Mouse (Mus musculus): ENCODE measurements at regions not wholly inside any gene's neighbourhood (a gene's known extent, or its start where the extent isn't known, plus 50 kb on each side); places are given as distances from the start of the nearest gene placed in this dataset.

DNA sequence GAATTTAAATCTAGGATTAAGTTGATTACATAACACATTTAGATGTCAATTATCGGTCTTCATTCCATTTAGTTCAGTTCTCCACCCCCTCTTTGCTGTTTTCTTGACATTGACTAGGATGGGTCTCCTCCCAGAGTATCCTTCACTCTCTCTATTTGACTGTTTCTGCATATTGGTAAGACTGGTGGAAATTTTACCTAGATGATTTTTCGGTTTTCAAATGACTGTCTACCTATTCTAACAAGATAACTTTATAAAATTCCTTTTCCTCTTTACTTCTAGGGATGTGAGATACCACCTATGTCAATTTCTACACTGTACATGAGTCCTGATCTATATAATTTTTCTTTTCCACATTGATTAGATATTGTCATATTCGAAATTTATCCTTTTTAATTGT lies 142.4 kb upstream of the Ccdc54 start:
- Histone ChIP-seq H3K27me3 (replicated peaks; ENCODE audit: control insufficient read depth, insufficient read depth, low read length) (no peaks in the 10 kb centered on the region), H3K4me3 (ENCODE audit: low read depth, low read length) (no peak overlapping the region)
- WGBS: 92% methylated on average over 3 of the region's 3 CpGs

GRCm38 (mm10) chr16:50732082-50733006 lies 141.4 kb upstream of the Ccdc54 start:
- H3K36me3 ChIP-seq (ENCODE audit: control insufficient read depth, insufficient read depth, low read length): no peaks in the 10 kb centered on the region
- no peaks in the 10 kb centered on the region for H3K4me1 ChIP-seq (ENCODE audit: control insufficient read depth, insufficient read depth, low read length)
- no peaks in the 10 kb centered on the region for H3K9me3 ChIP-seq (ENCODE audit: control insufficient read depth, low read length)
- H3K4me2 ChIP-seq (ENCODE audit: low read depth, low read length): peak overlapping the region; percentile 90
- H3K27ac ChIP-seq (replicated peaks; ENCODE audit: low read depth, low read length): 0 out of 2 replicates have a peak overlapping the region, but pooled peaks have one; percentile 52
- peak overlapping the region; percentile 82 for H3K4me3 ChIP-seq (ENCODE audit: low read depth, low read length)
- WGBS: under 1% methylated on average over 58 of the region's 58 CpGs
- ATAC-seq (ENCODE audit: low read depth) (peak; percentile 94), DNase-seq (ENCODE audit: low spot score) (peak; percentile 97)
- H3K9ac ChIP-seq (ENCODE audit: low read depth, low read length): peak overlapping the region; percentile 71
- no peaks in the 10 kb centered on the region for H3K27me3 ChIP-seq (replicated peaks; ENCODE audit: control insufficient read depth, insufficient read depth, low read length)

More for the DNA sequence above, 142.4 kb upstream of the Ccdc54 start:
- Histone ChIP-seq H3K36me3 (ENCODE audit: control insufficient read depth, insufficient read depth, low read length) (no peaks in the 10 kb centered on the region), H3K4me1 (ENCODE audit: control insufficient read depth, insufficient read depth, low read length) (no peaks in the 10 kb centered on the region), H3K4me2 (ENCODE audit: low read depth, low read length) (no peak overlapping the region), H3K27ac (replicated peaks; ENCODE audit: low read depth, low read length) (no peak overlapping the region), H3K9ac (ENCODE audit: low read depth, low read length) (no peak overlapping the region), H3K9me3 (ENCODE audit: control insufficient read depth, low read length) (no peaks in the 10 kb centered on the region)
- no peak for ATAC-seq (ENCODE audit: low read depth)
- no peak for DNase-seq (ENCODE audit: low spot score)

DNA sequence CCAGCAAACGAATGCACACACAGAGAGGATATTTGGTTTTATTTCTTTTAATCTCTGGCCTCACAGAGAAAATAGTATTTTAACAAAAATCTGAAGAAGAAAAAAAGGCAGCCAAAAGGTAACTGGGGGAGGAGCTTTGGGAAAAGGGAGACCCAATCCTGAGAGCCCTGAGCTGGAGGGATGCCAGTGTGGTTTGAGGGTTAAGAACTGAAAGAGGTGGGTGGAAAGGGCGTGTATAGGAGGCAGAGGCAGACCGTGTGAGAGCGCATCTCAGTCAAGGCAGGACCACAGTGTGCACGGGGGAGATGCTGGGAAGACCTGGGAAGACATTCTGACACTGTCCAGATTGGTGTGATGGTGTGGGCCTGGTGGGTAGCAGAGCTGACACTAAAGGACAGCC lies 138.4 kb upstream of the Ccdc54 start:
- WGBS: 52% methylated on average over 5 of the region's 5 CpGs
- no peaks in the 10 kb centered on the region for H3K36me3 ChIP-seq (ENCODE audit: control insufficient read depth, insufficient read depth, low read length)
- H3K4me2 ChIP-seq (ENCODE audit: low read depth, low read length): no peak overlapping the region
- H3K4me3 ChIP-seq (ENCODE audit: low read depth, low read length): no peak overlapping the region
- peak; percentile 10 for DNase-seq (ENCODE audit: low spot score)
- H3K27ac ChIP-seq (replicated peaks; ENCODE audit: low read depth, low read length): no peak overlapping the region
- no peaks in the 10 kb centered on the region for H3K9me3 ChIP-seq (ENCODE audit: control insufficient read depth, low read length)
- no peaks in the 10 kb centered on the region for H3K4me1 ChIP-seq (ENCODE audit: control insufficient read depth, insufficient read depth, low read length)
- no peak overlapping the region for H3K9ac ChIP-seq (ENCODE audit: low read depth, low read length)
- H3K27me3 ChIP-seq (replicated peaks; ENCODE audit: control insufficient read depth, insufficient read depth, low read length): no peaks in the 10 kb centered on the region
- ATAC-seq (ENCODE audit: low read depth): no peak

- Histone ChIP-seq H3K36me3 (ENCODE audit: control insufficient read depth, insufficient read depth, low read length) (no peaks in the 10 kb centered on the region), H3K4me1 (ENCODE audit: control insufficient read depth, insufficient read depth, low read length) (no peaks in the 10 kb centered on the region), H3K4me3 (ENCODE audit: low read depth, low read length) (no peak overlapping the region), H3K4me2 (ENCODE audit: low read depth, low read length) (no peak overlapping the region), H3K9me3 (ENCODE audit: control insufficient read depth, low read length) (no peaks in the 10 kb centered on the region), H3K27ac (replicated peaks; ENCODE audit: low read depth, low read length) (no peak overlapping the region), H3K27me3 (replicated peaks; ENCODE audit: control insufficient read depth, insufficient read depth, low read length) (no peaks in the 10 kb centered on the region), H3K9ac (ENCODE audit: low read depth, low read length) (no peak overlapping the region)
- DNase-seq (ENCODE audit: low spot score) (no peak), ATAC-seq (ENCODE audit: low read depth) (no peak)
- WGBS: 88% methylated on average over 6 of the region's 6 CpGs
Observed at GRCm38 (mm10) chr16:50723144-50723543, 132.2 kb upstream of the Ccdc54 start.

DNA sequence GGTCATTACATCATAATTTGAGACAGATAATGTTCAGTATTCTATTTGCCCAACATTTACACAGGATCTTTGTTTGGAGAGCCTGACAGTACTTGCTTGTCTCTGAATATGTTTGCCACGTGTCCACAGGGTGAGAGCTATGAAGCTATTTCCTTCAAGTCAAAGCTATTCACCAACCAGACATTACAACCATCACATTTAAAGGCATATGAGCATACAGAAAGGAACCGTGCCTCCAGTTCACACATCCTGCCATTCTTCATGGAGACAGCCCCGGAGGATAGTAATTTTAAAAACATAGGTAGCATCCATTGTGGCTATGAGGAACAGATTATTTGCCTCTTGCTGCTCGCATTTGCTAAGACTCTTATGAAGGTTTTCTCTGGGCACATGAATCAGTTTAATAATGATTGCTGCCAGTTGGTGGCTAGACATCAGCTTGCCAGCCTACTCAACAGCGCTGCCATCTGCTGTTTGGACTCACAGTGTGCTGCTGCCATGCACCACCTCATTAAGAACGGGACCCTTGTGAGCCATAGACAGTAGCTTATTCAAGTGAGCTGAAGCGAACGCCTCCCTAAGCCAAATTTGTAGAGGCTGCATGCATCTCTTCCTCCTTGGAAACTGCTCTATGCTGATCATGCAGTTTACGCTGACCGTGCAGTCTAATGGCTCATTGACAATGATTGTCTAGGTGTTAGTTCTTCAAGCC lies 126.5 kb upstream of the Ccdc54 start:
- Histone ChIP-seq H3K36me3 (ENCODE audit: control insufficient read depth, insufficient read depth, low read length) (no peaks in the 10 kb centered on the region), H3K4me3 (ENCODE audit: low read depth, low read length) (no peak overlapping the region), H3K9me3 (ENCODE audit: control insufficient read depth, low read length) (no peaks in the 10 kb centered on the region), H3K27me3 (replicated peaks; ENCODE audit: control insufficient read depth, insufficient read depth, low read length) (no peaks in the 10 kb centered on the region), H3K27ac (replicated peaks; ENCODE audit: low read depth, low read length) (no peak overlapping the region), H3K4me2 (ENCODE audit: low read depth, low read length) (no peak overlapping the region), H3K9ac (ENCODE audit: low read depth, low read length) (no peak overlapping the region), H3K4me1 (ENCODE audit: control insufficient read depth, insufficient read depth, low read length) (no peaks in the 10 kb centered on the region)
- DNase-seq (ENCODE audit: low spot score) (peak; percentile 68), ATAC-seq (ENCODE audit: low read depth) (peak; percentile 41; the same call in 1 of the 2 replicates)
- WGBS: 66% methylated on average over 10 of the region's 10 CpGs

GRCm38 (mm10) chr16:50709727-50710126 lies 118.8 kb upstream of the Ccdc54 start:
- Histone ChIP-seq H3K4me3 (ENCODE audit: low read depth, low read length) (no peak overlapping the region), H3K4me1 (ENCODE audit: control insufficient read depth, insufficient read depth, low read length) (no peaks in the 10 kb centered on the region), H3K27ac (replicated peaks; ENCODE audit: low read depth, low read length) (no peak overlapping the region), H3K9me3 (ENCODE audit: control insufficient read depth, low read length) (no peaks in the 10 kb centered on the region), H3K4me2 (ENCODE audit: low read depth, low read length) (no peak overlapping the region), H3K9ac (ENCODE audit: low read depth, low read length) (no peak overlapping the region), H3K27me3 (replicated peaks; ENCODE audit: control insufficient read depth, insufficient read depth, low read length) (no peaks in the 10 kb centered on the region), H3K36me3 (ENCODE audit: control insufficient read depth, insufficient read depth, low read length) (no peaks in the 10 kb centered on the region)
- ATAC-seq (ENCODE audit: low read depth): no peak
- 69% methylated on average over 6 of the region's 6 CpGs for WGBS
- no peak for DNase-seq (ENCODE audit: low spot score)

- Histone ChIP-seq H3K9ac (ENCODE audit: low read depth, low read length) (no peak overlapping the region), H3K4me1 (ENCODE audit: control insufficient read depth, insufficient read depth, low read length) (no peaks in the 10 kb centered on the region), H3K27ac (replicated peaks; ENCODE audit: low read depth, low read length) (no peak overlapping the region), H3K4me3 (ENCODE audit: low read depth, low read length) (no peak overlapping the region), H3K4me2 (ENCODE audit: low read depth, low read length) (no peak overlapping the region), H3K36me3 (ENCODE audit: control insufficient read depth, insufficient read depth, low read length) (no peaks in the 10 kb centered on the region), H3K27me3 (replicated peaks; ENCODE audit: control insufficient read depth, insufficient read depth, low read length) (no peaks in the 10 kb centered on the region), H3K9me3 (ENCODE audit: control insufficient read depth, low read length) (no peaks in the 10 kb centered on the region)
- WGBS: 84% methylated on average over 2 of the region's 2 CpGs
- no peak for ATAC-seq (ENCODE audit: low read depth)
- no peak for DNase-seq (ENCODE audit: low spot score)
Observed at GRCm38 (mm10) chr16:50707906-50708305, 117.0 kb upstream of the Ccdc54 start.

DNA sequence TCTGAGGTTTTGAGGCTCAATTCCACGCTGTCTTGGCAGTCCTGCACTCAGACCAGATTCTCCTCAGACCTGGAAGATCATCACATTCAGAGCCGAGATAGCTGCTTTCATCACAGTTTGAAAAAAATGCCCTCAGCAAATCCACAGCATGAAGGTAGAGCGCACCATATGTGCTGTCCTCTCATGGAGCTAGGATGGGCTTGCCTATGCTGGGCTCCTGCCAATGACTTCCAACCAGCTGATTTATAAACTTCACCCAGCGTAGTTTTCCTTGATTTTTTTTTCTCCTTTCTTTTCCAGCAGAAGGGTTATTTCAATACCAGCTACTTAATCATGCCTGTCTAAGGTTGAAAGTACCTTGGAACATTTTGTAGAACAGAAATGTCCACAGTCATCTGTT lies 115.0 kb upstream of the Ccdc54 start:
- ATAC-seq (ENCODE audit: low read depth): no peak

More for the DNA sequence above, 115.0 kb upstream of the Ccdc54 start:
- H3K27ac ChIP-seq (replicated peaks; ENCODE audit: low read depth, low read length): no peak overlapping the region
- H3K9ac ChIP-seq (ENCODE audit: low read depth, low read length): no peak overlapping the region
- no peaks in the 10 kb centered on the region for H3K27me3 ChIP-seq (replicated peaks; ENCODE audit: control insufficient read depth, insufficient read depth, low read length)
- no peaks in the 10 kb centered on the region for H3K4me1 ChIP-seq (ENCODE audit: control insufficient read depth, insufficient read depth, low read length)
- H3K36me3 ChIP-seq (ENCODE audit: control insufficient read depth, insufficient read depth, low read length): no peaks in the 10 kb centered on the region
- no peaks in the 10 kb centered on the region for H3K9me3 ChIP-seq (ENCODE audit: control insufficient read depth, low read length)
- H3K4me2 ChIP-seq (ENCODE audit: low read depth, low read length): no peak overlapping the region
- DNase-seq (ENCODE audit: low spot score): no peak
- H3K4me3 ChIP-seq (ENCODE audit: low read depth, low read length): no peak overlapping the region
- WGBS: 72% methylated on average over 4 of the region's 4 CpGs
